Mouse (Mus musculus): ENCODE measurements around the gene Pdcd1lg2.

DNA sequence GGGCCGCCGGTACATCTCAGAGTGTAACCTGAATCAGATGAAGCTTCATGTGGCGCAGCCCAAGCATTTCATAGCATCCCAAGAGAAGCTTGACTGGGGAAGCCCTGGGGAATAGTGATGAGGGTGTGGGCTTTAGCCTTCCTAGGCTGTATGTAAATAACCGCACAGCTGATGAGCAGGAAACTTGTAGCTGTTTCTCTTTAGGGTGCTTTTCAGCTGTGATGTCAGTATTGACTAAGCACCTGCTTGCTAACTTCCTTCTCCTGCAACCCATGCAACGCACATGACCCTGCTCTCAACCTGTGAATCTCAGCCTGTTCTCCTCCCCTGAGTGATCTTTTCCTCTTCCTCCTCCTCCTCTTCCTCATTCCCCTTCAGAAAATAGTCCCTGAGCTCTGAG lies 46.6 kb upstream of the Pdcd1lg2 start:
- TF ChIP-seq EP300 (optimal IDR thresholded peaks at IDR 0.05), result no peak
- TF ChIP-seq CTCF (IDR thresholded peaks at IDR 0.05; ENCODE audit: low read depth), result no peak

All from stomach, postnatal 0 days (tissue).